Comparison of ENCODE assay signal across 19 mouse cellular contexts in genomic region chr8:81827306-81827913, GRCm38 (mm10).
"Had no signal": no experiment of that assay in that cellular context is flagged by ENCODE, and none has a peak within 500 bp of the region (broad histone marks: within the 10 kb centered on the region; RNA-seq: fewer than 3 reads in every experiment).

No protein-coding gene starts in this region.

- H3K36me3 ChIP-seq: kidney, embryonic 15.5 days; limb, embryonic 12.5 days; liver, embryonic 13.5 days; neural tube, embryonic 13.5 days; stomach, embryonic 15.5 days had no signal

- H3K9me3 ChIP-seq: kidney, embryonic 15.5 days; limb, embryonic 12.5 days; liver, embryonic 13.5 days; neural tube, embryonic 13.5 days; stomach, embryonic 15.5 days had no signal

- H3K4me2 ChIP-seq: kidney, embryonic 15.5 days; limb, embryonic 12.5 days; liver, embryonic 13.5 days; midbrain, embryonic 11.5 days; neural tube, embryonic 13.5 days; stomach, embryonic 15.5 days had no signal

- DNase-seq: kidney, adult 8-10 months; kidney, postnatal 10 days; kidney, postnatal 36 days; layer of hippocampus, postnatal 36 days; liver, embryonic 13.5 days; lung, adult 2 months; lung, postnatal 14 days; lung, postnatal 4 days; midbrain, embryonic 14.5 days; right cerebral cortex, adult 18-20 months; right cerebral cortex, postnatal 25 days; spleen, adult 18-20 months; thymus, postnatal 25 days had no signal

- H3K9ac ChIP-seq: kidney, embryonic 15.5 days; limb, embryonic 12.5 days; liver, embryonic 13.5 days; neural tube, embryonic 13.5 days; stomach, embryonic 15.5 days had no signal

- H3K4me3 ChIP-seq: kidney, embryonic 15.5 days; left cerebral cortex, adult 2 months; limb, embryonic 12.5 days; liver, embryonic 13.5 days; neural tube, embryonic 13.5 days; stomach, embryonic 15.5 days had no signal

- H3K27ac ChIP-seq: kidney, embryonic 15.5 days; left cerebral cortex, adult 2 months; limb, embryonic 12.5 days; liver, embryonic 13.5 days; neural tube, embryonic 13.5 days; stomach, embryonic 15.5 days had no signal

- H3K4me1 ChIP-seq: kidney, embryonic 15.5 days; limb, embryonic 12.5 days; liver, embryonic 13.5 days; neural tube, embryonic 13.5 days; stomach, embryonic 15.5 days had no signal

- H3K27me3 ChIP-seq: kidney, embryonic 15.5 days; limb, embryonic 12.5 days; liver, embryonic 13.5 days; neural tube, embryonic 13.5 days; stomach, embryonic 15.5 days had no signal
